Mouse (Mus musculus) adrenal gland, postnatal 25 days (tissue): ENCODE measurements around the gene Spp2. TPM values are rescaled to one million over a fixed set of nuclear protein-coding genes. Genes with fewer than 3 reads are reported as not detected.

ENCODE experiments used
- DNase-seq: peaks from one replicate; pipeline ENCODE4 v3.0.0; 2021; ENCODE audit warnings: mixed read lengths
- total RNA-seq: library from RNA; stranded (reverse); gene quantifications from 2 replicates; pipeline ENCODE4 v1.2.3, GENCODE M21; 2021

Spp2 gene
- total RNA-seq, 1 experiment from 2014 or later: not detected

DNA sequence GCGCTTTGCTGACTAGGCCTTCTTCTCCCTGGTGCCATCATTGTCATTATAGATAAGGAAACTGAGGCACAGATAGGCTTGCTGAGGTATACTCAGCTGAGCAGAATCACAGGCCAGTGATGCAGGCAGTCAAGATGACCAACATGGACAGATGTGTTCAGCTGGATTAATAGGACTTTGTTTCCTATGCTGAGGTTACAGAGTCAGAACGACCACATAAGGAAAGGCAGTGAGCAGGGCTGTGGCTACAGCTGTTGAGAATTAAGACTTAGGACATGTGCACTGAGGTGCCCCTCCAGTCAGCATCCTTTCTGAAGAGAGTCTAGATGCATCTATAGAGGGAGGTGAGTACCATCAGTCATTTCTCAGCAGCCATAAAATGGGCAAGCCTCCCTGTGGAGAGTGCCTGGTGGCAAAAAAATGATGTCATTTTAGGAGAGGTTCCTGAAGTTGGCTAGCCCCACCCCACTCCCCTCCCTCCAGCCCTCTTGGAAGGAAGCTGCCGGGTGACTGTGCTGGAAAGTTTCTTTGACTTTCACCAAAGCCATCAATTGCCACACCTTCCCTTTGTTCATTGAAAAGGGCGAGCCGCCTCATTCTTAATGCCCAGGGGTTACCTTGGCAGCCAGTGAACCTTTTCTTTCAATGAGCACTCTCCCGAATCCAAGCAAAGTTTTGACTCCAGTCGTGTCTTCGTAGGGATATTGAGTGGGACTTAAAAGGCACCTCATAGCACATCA is 59.7 kb downstream of the Spp2 start:
- no peak for DNase-seq

DNA sequence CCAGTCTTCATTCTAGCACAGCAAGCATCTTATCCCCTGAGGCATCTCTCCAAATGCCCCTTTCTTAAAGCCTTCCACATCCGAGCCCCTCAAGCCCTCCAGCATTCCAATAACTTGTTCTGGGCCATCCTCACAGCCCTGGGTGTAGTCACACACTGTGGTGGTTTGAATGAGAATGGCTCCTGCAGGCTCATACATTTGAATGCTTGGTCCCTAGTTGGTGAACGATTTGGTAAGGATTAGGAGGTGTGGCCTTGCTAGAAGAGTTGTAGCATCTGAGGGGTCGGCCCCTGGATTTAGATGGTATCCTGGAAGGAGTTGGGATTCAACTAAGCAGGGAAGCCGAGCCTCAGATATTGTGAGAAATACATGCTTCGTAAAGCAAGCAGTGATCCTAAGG is 61.1 kb downstream of the Spp2 start:
- DNase-seq: no peak

DNA sequence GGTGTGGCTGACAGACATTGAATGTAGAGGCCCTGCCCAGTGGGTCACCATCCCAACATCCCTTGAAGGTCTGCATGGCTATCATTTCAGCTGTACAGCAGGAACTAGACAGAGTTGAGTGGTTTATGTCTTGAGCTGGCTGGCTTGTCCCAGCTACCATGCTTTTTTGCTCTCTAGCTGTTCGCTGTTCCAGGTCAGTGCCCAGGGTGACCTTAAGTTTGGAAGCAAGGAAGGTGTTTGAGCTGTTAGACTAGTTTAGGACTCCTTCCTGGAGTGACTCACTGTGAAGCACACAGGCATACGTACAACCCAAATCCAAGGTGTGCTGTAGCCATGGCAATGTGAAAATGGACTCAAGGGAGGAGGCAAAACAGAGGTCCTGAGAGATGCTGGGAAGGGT is 61.6 kb downstream of the Spp2 start:
- no peak for DNase-seq

DNA sequence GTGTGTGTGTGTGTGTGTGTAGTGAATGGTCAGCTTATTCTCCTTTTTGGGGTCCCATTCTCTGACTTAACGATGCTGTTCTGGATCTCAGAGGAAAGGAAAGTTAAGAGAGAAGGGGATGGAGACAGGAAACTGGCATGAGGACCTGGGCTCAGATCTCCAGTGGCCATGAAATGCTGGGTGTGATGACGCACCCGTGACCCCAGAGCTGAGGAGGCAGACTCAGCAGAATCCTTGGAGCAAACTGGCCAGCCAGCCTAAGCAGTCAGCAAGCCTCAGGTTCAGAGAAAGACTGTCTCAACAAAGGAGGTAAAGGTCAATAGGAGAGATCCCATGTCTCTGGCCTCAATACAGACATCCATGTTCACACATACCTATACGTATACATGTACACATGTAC is 63.0 kb downstream of the Spp2 start:
- peak; percentile 34 for DNase-seq

DNA sequence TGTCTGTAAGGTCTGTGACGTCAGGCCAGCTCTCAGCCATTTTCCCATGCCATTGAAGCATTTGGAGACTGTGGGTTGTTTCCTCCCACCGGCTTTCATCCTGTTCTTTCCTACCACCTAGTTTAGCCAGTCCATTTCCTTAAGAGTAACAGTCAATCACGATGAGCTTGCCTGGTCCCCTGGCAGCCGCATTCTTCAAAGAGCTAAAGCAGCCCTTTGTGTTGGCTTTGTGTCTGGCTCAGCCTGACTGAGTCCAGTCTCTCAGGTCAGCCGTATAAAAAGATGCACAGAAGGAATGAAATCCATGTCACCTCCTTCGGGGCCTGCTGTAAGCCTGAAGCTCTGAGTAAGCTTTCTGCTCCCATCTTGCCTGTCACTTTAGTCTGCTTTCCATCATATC is 65.5 kb downstream of the Spp2 start:
- DNase-seq: no peak

DNA sequence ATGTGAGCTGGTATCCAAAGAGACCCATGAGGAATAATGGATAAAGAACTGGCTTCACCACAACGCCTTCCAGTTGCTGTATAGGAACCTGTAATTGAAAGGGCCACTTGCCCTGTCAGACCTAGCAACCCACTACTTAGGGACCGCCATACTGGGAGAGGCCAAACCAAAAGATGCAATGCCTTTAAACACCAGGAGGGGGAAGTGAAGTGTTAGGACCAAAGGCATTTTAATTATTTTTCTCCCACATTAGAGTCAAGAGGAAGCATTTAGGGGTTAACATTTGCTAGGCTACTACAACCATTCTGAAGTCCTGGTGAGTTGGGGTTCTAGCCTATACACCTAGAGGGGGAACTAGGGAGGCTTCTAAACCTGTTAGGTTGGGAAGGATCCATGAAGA is 67.1 kb downstream of the Spp2 start:
- no peak for DNase-seq

DNA sequence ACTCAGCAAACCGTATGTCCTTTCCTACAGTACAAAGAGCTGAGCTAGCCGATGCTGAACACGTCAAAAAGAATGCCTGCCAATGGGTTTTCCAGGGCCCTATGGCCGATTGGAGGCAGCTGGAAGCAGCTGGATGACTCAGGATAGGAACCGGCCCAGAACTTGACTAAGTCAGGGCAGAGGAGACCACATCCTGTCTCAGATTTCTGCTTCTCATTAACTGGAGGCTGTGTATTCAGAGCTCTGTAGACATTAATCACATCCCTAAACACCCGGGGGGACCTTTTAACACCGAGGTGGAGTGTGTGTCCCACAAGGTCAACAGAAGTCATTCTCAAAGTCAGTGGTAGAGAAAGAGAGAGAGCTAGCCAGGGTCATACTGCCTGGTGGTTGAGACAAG is 67.8 kb downstream of the Spp2 start:
- DNase-seq: peak; percentile 27

DNA sequence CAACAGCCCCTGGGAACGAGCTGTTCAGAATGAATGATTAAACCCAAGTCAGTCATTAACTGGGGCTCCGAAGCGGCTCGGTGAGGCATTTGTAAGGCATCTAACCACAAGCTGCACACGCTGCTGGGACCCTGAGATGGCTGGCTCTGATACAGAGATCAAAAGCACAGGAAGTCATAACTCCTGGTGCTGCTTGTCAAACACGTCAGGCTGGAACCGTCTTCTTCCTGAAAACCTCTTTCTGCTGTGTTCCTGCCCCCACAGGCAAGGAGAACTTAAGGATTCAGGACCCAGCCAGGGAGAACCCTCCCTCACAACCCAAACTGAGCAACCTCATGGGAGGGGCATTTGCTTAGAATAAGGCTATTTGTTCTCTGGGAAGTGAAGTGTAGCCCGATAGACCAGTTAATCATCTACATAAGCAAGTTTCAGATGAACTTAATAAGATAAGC is 68.8 kb downstream of the Spp2 start:
- DNase-seq: peak; percentile 22

Other genes starting within 250 kb of the Spp2 start
- gene Ugt1a5, start 240.9 kb upstream of the Spp2 start, total RNA-seq: 0.58 TPM in 1 of 2 replicates, not detected in the other
- 0.21 TPM in 1 of 2 replicates, not detected in the other for gene Ugt1a2, start 206.4 kb upstream of the Spp2 start, total RNA-seq
- 3.4 and 5.9 TPM in 2 replicates for gene Dnajb3, start 201.2 kb upstream of the Spp2 start, total RNA-seq
- gene Ugt1a1, start 195.0 kb upstream of the Spp2 start, total RNA-seq: 27.4 and 28.3 TPM in 2 replicates
- gene Mroh2a, start 180.0 kb upstream of the Spp2 start, total RNA-seq: 0.33 TPM in 1 of 2 replicates, not detected in the other
- 58.4 and 64.0 TPM in 2 replicates for gene Hjurp, start 129.3 kb upstream of the Spp2 start, total RNA-seq
- not detected in 2 replicates for gene Trpm8, start 129.3 kb upstream of the Spp2 start, total RNA-seq
- gene Glrp1, start 103.1 kb downstream of the Spp2 start, total RNA-seq: not detected in 2 replicates